Comparison of ENCODE assay signal across 10 mouse cellular contexts in genomic region chr9:116231351-116232311, GRCm38 (mm10). TPM values are rescaled to one million over a fixed set of nuclear protein-coding genes. Genes with fewer than 3 reads are reported as not detected.
DNase-seq lines count a peak whose midpoint lies in the region; ATAC-seq and TF ChIP-seq lines count a peak whose summit lies in the region.
"Had no signal": no experiment of that assay in that cellular context is flagged by ENCODE, and none has a peak within 500 bp of the region (broad histone marks: within the 10 kb centered on the region; RNA-seq: fewer than 3 reads in every experiment).

No protein-coding gene starts in this region.

- WGBS in hindbrain, postnatal 0 days = 60% methylated on average over 16 of the region's 16 CpGs
- WGBS in hindbrain, embryonic 12.5 days = 87% methylated on average over 16 of the region's 16 CpGs
- 54% methylated on average over 16 of the region's 16 CpGs for WGBS in heart, postnatal 0 days

- H3K9me3 ChIP-seq in hindbrain, postnatal 0 days (ENCODE audit: low read length) = no peaks in the 10 kb centered on the region
- no peaks in the 10 kb centered on the region for H3K9me3 ChIP-seq in hindbrain, embryonic 12.5 days (replicated peaks)
- no peaks in the 10 kb centered on the region for H3K9me3 ChIP-seq in heart, postnatal 0 days (replicated peaks; ENCODE audit: control insufficient read depth, low read length)
- H3K9me3 ChIP-seq: limb, embryonic 12.5 days had no signal

- peak; percentile 51 for DNase-seq in hindbrain, postnatal 0 days (ENCODE audit: low spot score)
- DNase-seq in heart, postnatal 0 days (ENCODE audit: low spot score) = peak; percentile 52
- peak; percentile 50 to 58 for DNase-seq in lung, postnatal 4 days
- DNase-seq in kidney, adult 9 months = no peak
- DNase-seq in urinary bladder, postnatal 4 days (ENCODE audit: low spot score in 2 of 2) = no peak
- DNase-seq: adrenal gland, postnatal 25 days had no signal

- no peaks in the 10 kb centered on the region for H3K27me3 ChIP-seq in hindbrain, postnatal 0 days (ENCODE audit: insufficient read depth, low read length)
- no peaks in the 10 kb centered on the region for H3K27me3 ChIP-seq in hindbrain, embryonic 12.5 days
- no peaks in the 10 kb centered on the region for H3K27me3 ChIP-seq in heart, postnatal 0 days (ENCODE audit: control insufficient read depth, insufficient read depth, low read length)
- H3K27me3 ChIP-seq: limb, embryonic 12.5 days had no signal

- TF ChIP-seq POLR2A in embryonic fibroblast, embryonic 13.5 days (IDR thresholded peaks at IDR 0.05; ENCODE audit: low read depth, low read length) = no peak

- H3K4me3 ChIP-seq in hindbrain, postnatal 0 days (ENCODE audit: low read length) = no peak overlapping the region
- no peak overlapping the region for H3K4me3 ChIP-seq in hindbrain, embryonic 12.5 days
- H3K4me3 ChIP-seq in embryonic fibroblast, embryonic 13.5 days (ENCODE audit: insufficient read depth, low read length) = no peak overlapping the region
- H3K4me3 ChIP-seq in heart, postnatal 0 days (ENCODE audit: low read depth, low read length) = no peak overlapping the region
- H3K4me3 ChIP-seq: limb, embryonic 12.5 days had no signal

- H3K4me2 ChIP-seq in hindbrain, postnatal 0 days (ENCODE audit: low read depth, low read length) = no peak overlapping the region
- H3K4me2 ChIP-seq in hindbrain, embryonic 12.5 days (replicated peaks) = no peak overlapping the region
- no peak overlapping the region for H3K4me2 ChIP-seq in heart, postnatal 0 days (ENCODE audit: low read depth, low read length)
- H3K4me2 ChIP-seq: limb, embryonic 12.5 days had no signal

- peak overlapping the region; percentile 16; the same call in 1 of the 2 replicates for H3K27ac ChIP-seq in hindbrain, postnatal 0 days
- H3K27ac ChIP-seq in hindbrain, embryonic 12.5 days = no peak overlapping the region
- H3K27ac ChIP-seq in embryonic fibroblast, embryonic 13.5 days (ENCODE audit: insufficient read depth, low read length) = peak overlapping the region; percentile 81
- peak overlapping the region; percentile 4 for H3K27ac ChIP-seq in heart, postnatal 0 days (ENCODE audit: low read depth)
- H3K27ac ChIP-seq: kidney, postnatal 0 days; limb, embryonic 12.5 days had no signal

- 0 out of 2 replicates have a peak, but pooled peaks have one; percentile 57 for TF ChIP-seq EP300 in heart, postnatal 0 days (IDR thresholded peaks at IDR 0.05; ENCODE audit: low read depth)

- H3K4me1 ChIP-seq in hindbrain, postnatal 0 days (ENCODE audit: insufficient read depth, low read length) = 0 out of 2 replicates have a peak, but pooled peaks cover 8% of the 10 kb centered on the region
- H3K4me1 ChIP-seq in hindbrain, embryonic 12.5 days = no peaks in the 10 kb centered on the region
- H3K4me1 ChIP-seq in embryonic fibroblast, embryonic 13.5 days (ENCODE audit: control insufficient read depth, insufficient read depth, low read length) = peaks cover 7% of the 10 kb centered on the region
- peaks cover 32% of the 10 kb centered on the region for H3K4me1 ChIP-seq in heart, postnatal 0 days (ENCODE audit: control insufficient read depth, insufficient read depth)
- H3K4me1 ChIP-seq: limb, embryonic 12.5 days had no signal

- no peak overlapping the region for H3K9ac ChIP-seq in hindbrain, postnatal 0 days (replicated peaks; ENCODE audit: low read length)
- no peak overlapping the region for H3K9ac ChIP-seq in hindbrain, embryonic 12.5 days
- H3K9ac ChIP-seq in heart, postnatal 0 days (replicated peaks; ENCODE audit: low read depth, low read length) = no peak overlapping the region
- H3K9ac ChIP-seq: limb, embryonic 12.5 days had no signal

- H3K36me3 ChIP-seq in hindbrain, postnatal 0 days (ENCODE audit: insufficient read depth, low read length) = no peaks in the 10 kb centered on the region
- H3K36me3 ChIP-seq in hindbrain, embryonic 12.5 days = no peaks in the 10 kb centered on the region
- no peaks in the 10 kb centered on the region for H3K36me3 ChIP-seq in heart, postnatal 0 days (replicated peaks; ENCODE audit: control insufficient read depth, insufficient read depth, low read length)
- H3K36me3 ChIP-seq: limb, embryonic 12.5 days had no signal

- ATAC-seq in hindbrain, postnatal 0 days = no peak
- ATAC-seq in hindbrain, embryonic 12.5 days (ENCODE audit: low FRiP score) = no peak
- ATAC-seq in heart, postnatal 0 days (ENCODE audit: insufficient read depth, low read depth) = peak; percentile 43

- no peak for TF ChIP-seq CTCF in hindbrain, postnatal 0 days (IDR thresholded peaks at IDR 0.05; ENCODE audit: low read depth)
- TF ChIP-seq CTCF in embryonic fibroblast, embryonic 13.5 days (IDR thresholded peaks at IDR 0.05; ENCODE audit: borderline replicate concordance, insufficient read depth, low read length) = no peak
- no peak for TF ChIP-seq CTCF in heart, postnatal 0 days (IDR thresholded peaks at IDR 0.05; ENCODE audit: low read depth)

RNA-seq across cellular contexts. Expression of gene Tgfbr2, which starts 56.5 kb away (rescaled TPM):
- 21.7 and 23.1 TPM in 2 replicates for total RNA-seq in hindbrain, postnatal 0 days (2014; rRNA removed)
- 7.2 and 7.7 TPM in 2 replicates for polyA plus RNA-seq in hindbrain, postnatal 0 days (2015; fragmentation: Nextera tagmentation; extraction: Ambion mirVana)
- polyA plus RNA-seq in hindbrain, embryonic 12.5 days (2016; fragmentation: Nextera tagmentation; extraction: Ambion mirVana) = 18.9 and 19.3 TPM in 2 replicates
- polyA plus RNA-seq in embryonic fibroblast, embryonic 13.5 days (2011; ENCODE audit: insufficient read length, low read depth, missing spikeins) = 91.6 and 117 TPM in 2 replicates
- total RNA-seq in heart, postnatal 0 days (2014; rRNA removed; ENCODE audit: low replicate concordance) = 70.8 and 81.4 TPM in 2 replicates
- polyA plus RNA-seq in heart, postnatal 0 days (2015; fragmentation: Nextera tagmentation; extraction: Ambion mirVana) = 15.1 and 16.0 TPM in 2 replicates

Comparison
In these comparisons a context has a peak if more than half of its experiments do, and no peak if none do; other contexts are left out.
1. DNase-seq: peak in hindbrain, postnatal 0 days (single experiment), heart, postnatal 0 days (single experiment) and lung, postnatal 4 days (2 of 2); none in kidney, adult 9 months (single experiment) and urinary bladder, postnatal 4 days (0 of 2).